Mouse (Mus musculus): ENCODE measurements around the gene Gna15.

GRCm38 (mm10) chr10:81472403-81473002 lies 51.5 kb downstream of the Gna15 start:
- no peak for TF ChIP-seq CTCF (IDR thresholded peaks at IDR 0.05; ENCODE audit: borderline replicate concordance, extremely low read depth, insufficient read depth, insufficient read length)
- TF ChIP-seq POLR2A (IDR thresholded peaks at IDR 0.05; ENCODE audit: borderline replicate concordance, extremely low read depth, insufficient read depth, insufficient read length, poor library complexity, severe bottlenecking) = no peak
